Mouse (Mus musculus): ENCODE data around the gene Bola1. TPM values are rescaled to one million over a fixed set of nuclear protein-coding genes. Genes with fewer than 3 reads are reported as not detected.

Gene Bola1
- total and polyA plus RNA-seq, 2 experiments from 2014 or later, result 31.4 to 67.7 TPM

DNA sequence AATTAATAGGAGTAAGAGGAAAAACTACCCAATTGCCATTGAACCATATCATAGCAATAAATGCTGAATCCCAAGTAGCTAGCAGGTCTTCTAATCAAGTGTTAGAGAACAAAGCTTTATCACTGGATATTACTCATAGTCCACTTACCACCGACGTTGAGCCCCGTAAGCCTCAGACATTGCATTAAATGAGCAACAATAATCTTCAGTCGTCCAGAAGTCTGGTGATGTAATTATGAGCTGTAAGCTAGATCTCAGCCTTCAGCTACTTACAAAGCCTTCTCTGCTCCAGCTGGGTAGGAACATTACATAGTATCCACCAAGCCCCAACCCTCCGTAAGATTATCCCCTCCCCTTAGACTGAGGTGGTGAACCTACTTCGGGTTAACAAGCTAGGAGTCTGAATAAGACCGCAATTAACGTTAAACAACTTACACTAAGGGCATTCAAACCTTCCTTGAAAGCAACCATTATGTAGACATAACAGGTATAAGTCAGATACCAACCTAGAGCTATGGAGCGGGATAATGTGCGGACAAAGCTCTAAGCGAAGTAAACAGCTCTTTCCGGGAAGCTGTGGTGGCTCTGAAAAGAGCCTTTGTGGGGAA, 18.5 kb upstream of the Bola1 start:
- Histone ChIP-seq H3K36me3 (ENCODE audit: insufficient read depth) (no peaks in the 10 kb centered on the region), H3K4me3 (ENCODE audit: low read depth, low read length) (peak overlapping the region; percentile 22), H3K27ac (ENCODE audit: low read depth, low read length) (no peak overlapping the region), H3K9ac (peak overlapping the region; percentile 33; the same call in 1 of the 2 replicates), H3K4me1 (ENCODE audit: insufficient read depth) (0 out of 2 replicates have a peak, but pooled peaks cover 3% of the 10 kb centered on the region), H3K4me2 (ENCODE audit: low read depth) (peak overlapping the region; percentile 37), H3K27me3 (ENCODE audit: insufficient read depth, low read length) (no peaks in the 10 kb centered on the region), H3K9me3 (ENCODE audit: low read length) (no peaks in the 10 kb centered on the region)
- DNase-seq (no peak), ATAC-seq (no peak)
- TF ChIP-seq CTCF (IDR thresholded peaks at IDR 0.05; ENCODE audit: low read depth), result no peak
- 2% methylated on average over 12 of the region's 12 CpGs for WGBS

DNA sequence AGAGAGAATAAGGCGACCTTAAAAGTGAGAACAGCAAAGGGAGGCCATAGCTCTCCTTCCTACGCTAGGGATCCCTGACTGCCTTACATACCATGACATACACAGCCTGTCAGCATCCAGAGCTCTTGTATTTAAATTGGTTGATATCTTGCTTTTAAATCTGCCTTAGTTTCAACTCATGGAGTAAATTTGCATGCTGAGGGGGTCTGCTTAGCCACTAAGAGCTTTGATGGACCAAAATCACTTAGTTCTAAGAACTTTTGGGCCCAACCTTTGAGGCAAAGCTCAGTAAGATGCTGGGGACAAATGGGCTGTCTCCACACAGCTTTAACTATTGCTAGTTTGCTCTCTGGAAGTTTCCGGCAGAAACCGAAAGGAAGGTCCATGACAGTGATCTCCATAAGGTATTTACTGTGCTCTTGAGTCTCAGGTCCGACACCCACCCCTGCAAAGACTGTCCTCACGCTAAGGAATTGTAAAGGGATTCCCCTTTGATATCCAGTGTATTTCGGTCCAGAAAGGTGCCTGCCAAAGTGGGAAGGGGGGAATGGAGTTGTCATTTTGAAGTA, 17.9 kb upstream of the Bola1 start:
- no peak overlapping the region for H3K27ac ChIP-seq (ENCODE audit: low read depth, low read length)
- DNase-seq, result no peak
- WGBS, result 22% methylated on average over 7 of the region's 7 CpGs

DNA sequence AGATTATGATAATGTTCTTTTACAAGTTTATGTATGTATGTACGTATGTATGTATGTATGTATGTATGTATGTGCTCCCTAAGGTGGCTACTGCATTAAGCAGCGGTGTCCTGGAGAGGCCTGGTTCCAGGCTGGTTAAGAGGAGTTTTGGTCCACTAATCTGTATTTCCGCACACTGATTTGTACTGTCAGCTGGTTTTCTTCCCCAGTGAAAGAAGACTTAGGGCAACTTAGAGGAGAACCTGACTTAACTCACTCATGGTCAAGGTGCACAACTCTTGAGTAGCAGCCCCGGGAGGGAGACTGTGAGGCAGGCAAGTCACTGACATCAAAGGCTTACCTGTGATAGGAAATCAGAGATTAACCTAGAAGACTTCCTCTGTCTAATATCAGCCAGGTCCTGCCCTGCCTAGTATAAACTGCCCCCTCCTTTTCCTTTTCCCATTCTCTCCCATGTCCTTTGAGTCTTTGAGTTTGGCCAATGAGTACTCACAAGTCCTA, 17.4 kb upstream of the Bola1 start:
- no peak overlapping the region for H3K9ac ChIP-seq
- H3K27me3 ChIP-seq (ENCODE audit: insufficient read depth, low read length), result no peaks in the 10 kb centered on the region
- H3K27ac ChIP-seq (ENCODE audit: low read depth, low read length), result no peak overlapping the region
- no peak for ATAC-seq
- DNase-seq, result no peak
- H3K4me2 ChIP-seq (ENCODE audit: low read depth), result 0 out of 2 replicates have a peak overlapping the region, but pooled peaks have one; percentile 37
- no peak overlapping the region for H3K4me3 ChIP-seq (ENCODE audit: low read depth, low read length)
- TF ChIP-seq CTCF (IDR thresholded peaks at IDR 0.05; ENCODE audit: low read depth), result no peak
- 80% methylated on average over 4 of the region's 4 CpGs for WGBS
- H3K4me1 ChIP-seq (ENCODE audit: insufficient read depth), result 0 out of 2 replicates have a peak, but pooled peaks cover 3% of the 10 kb centered on the region
- H3K36me3 ChIP-seq (ENCODE audit: insufficient read depth), result no peaks in the 10 kb centered on the region
- no peaks in the 10 kb centered on the region for H3K9me3 ChIP-seq (ENCODE audit: low read length)

More for the DNA sequence above, 17.9 kb upstream of the Bola1 start:
- Histone ChIP-seq H3K4me2 (ENCODE audit: low read depth) (peak overlapping the region; percentile 37), H3K36me3 (ENCODE audit: insufficient read depth) (no peaks in the 10 kb centered on the region), H3K9me3 (ENCODE audit: low read length) (no peaks in the 10 kb centered on the region), H3K27me3 (ENCODE audit: insufficient read depth, low read length) (no peaks in the 10 kb centered on the region), H3K4me3 (ENCODE audit: low read depth, low read length) (no peak overlapping the region), H3K4me1 (ENCODE audit: insufficient read depth) (0 out of 2 replicates have a peak, but pooled peaks cover 3% of the 10 kb centered on the region), H3K9ac (no peak overlapping the region)
- no peak for TF ChIP-seq CTCF (IDR thresholded peaks at IDR 0.05; ENCODE audit: low read depth)
- no peak for ATAC-seq

DNA sequence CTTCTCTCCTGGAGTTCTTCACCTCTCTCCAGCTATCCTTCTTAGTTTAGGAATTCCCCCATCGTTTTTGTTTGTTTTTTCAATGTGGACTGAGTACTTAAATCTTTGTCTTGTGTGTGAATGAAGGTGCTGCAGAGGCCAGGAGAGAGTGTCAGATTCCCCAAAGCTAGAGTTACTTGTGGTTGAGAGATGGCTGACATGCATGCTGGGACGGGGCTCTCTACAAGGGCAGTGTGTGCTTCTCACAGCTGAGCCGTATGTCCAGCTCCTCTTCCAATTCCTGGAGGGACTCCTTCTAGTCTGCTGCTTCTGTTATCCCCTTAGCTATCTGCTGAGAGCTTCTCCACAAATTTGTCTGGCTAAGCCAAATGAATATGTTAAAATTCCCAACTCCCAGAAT, 16.3 kb upstream of the Bola1 start:
- ATAC-seq (no peak), DNase-seq (no peak)

DNA sequence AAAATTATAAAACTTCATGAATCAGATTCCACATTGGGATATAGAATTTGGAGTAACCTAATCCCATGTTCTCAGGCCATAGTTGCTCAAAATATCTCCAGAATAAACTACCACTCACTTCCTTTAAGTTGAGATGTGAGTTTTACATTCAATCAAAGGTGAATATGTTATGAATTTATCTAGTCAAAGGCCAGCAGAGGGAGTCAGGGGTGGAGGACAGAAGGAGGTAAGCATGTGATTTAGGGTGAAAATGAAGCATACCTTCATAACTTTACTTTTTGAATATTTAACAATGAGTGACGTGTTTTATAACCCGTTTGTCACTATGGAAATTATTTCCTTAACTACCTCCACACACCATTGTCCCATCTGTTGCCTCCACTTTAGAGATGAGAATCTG, 15.4 kb upstream of the Bola1 start:
- H3K9ac ChIP-seq, result no peak overlapping the region
- no peak overlapping the region for H3K4me3 ChIP-seq (ENCODE audit: low read depth, low read length)
- no peaks in the 10 kb centered on the region for H3K9me3 ChIP-seq (ENCODE audit: low read length)
- 0 out of 2 replicates have a peak, but pooled peaks cover 3% of the 10 kb centered on the region for H3K4me1 ChIP-seq (ENCODE audit: insufficient read depth)
- H3K27me3 ChIP-seq (ENCODE audit: insufficient read depth, low read length), result no peaks in the 10 kb centered on the region
- H3K27ac ChIP-seq (ENCODE audit: low read depth, low read length), result no peak overlapping the region
- no peak for DNase-seq
- 90% methylated on average over 2 of the region's 2 CpGs for WGBS
- no peak for ATAC-seq
- no peaks in the 10 kb centered on the region for H3K36me3 ChIP-seq (ENCODE audit: insufficient read depth)
- TF ChIP-seq CTCF (IDR thresholded peaks at IDR 0.05; ENCODE audit: low read depth), result no peak
- no peak overlapping the region for H3K4me2 ChIP-seq (ENCODE audit: low read depth)

More for the DNA sequence above, 16.3 kb upstream of the Bola1 start:
- 65% methylated on average over 3 of the region's 3 CpGs for WGBS
- Histone ChIP-seq H3K4me3 (ENCODE audit: low read depth, low read length) (no peak overlapping the region), H3K9me3 (ENCODE audit: low read length) (no peaks in the 10 kb centered on the region), H3K27me3 (ENCODE audit: insufficient read depth, low read length) (no peaks in the 10 kb centered on the region), H3K4me2 (ENCODE audit: low read depth) (no peak overlapping the region), H3K27ac (ENCODE audit: low read depth, low read length) (no peak overlapping the region), H3K36me3 (ENCODE audit: insufficient read depth) (no peaks in the 10 kb centered on the region), H3K4me1 (ENCODE audit: insufficient read depth) (0 out of 2 replicates have a peak, but pooled peaks cover 3% of the 10 kb centered on the region), H3K9ac (no peak overlapping the region)
- no peak for TF ChIP-seq CTCF (IDR thresholded peaks at IDR 0.05; ENCODE audit: low read depth)

DNA sequence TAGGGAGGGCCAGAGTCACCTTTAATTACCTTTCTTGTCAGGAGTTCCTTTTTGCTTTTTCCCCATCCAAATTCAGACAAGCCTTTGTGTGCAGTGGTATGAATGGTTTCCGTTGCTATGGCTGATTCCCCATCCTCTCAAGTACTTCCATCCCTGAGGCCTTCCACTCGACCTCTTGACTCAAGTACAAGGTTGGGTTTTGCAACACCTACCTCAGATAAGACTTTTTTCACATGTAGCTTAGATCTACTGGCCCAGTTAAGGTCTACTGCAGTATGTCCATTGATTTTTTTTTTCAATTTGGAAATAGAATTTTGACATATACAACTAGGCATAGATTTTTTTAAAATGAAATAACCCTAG, 12.2 kb upstream of the Bola1 start:
- no peak for TF ChIP-seq CTCF (IDR thresholded peaks at IDR 0.05; ENCODE audit: low read depth)
- H3K9me3 ChIP-seq (ENCODE audit: low read length), result no peaks in the 10 kb centered on the region
- no peak overlapping the region for H3K4me3 ChIP-seq (ENCODE audit: low read depth, low read length)
- WGBS, result 60% methylated on average over 2 of the region's 2 CpGs
- DNase-seq (no peak), ATAC-seq (no peak)
- H3K27ac ChIP-seq (ENCODE audit: low read depth, low read length), result no peak overlapping the region
- H3K4me2 ChIP-seq (ENCODE audit: low read depth), result no peak overlapping the region
- H3K4me1 ChIP-seq (ENCODE audit: insufficient read depth), result no peaks in the 10 kb centered on the region
- H3K27me3 ChIP-seq (ENCODE audit: insufficient read depth, low read length), result no peaks in the 10 kb centered on the region
- no peak overlapping the region for H3K9ac ChIP-seq
- H3K36me3 ChIP-seq (ENCODE audit: insufficient read depth), result no peaks in the 10 kb centered on the region
